Mouse (Mus musculus): Measurements from ENCODE around the gene Tmtc3. TPM values are rescaled to one million over a fixed set of nuclear protein-coding genes. Genes with fewer than 3 reads are reported as not detected.

Tmtc3 gene
- total RNA-seq (2018; cell fraction: chromatin; rRNA removed) = 10 to 100 TPM in 22 of 26 experiments, 1 to 10 TPM in 4; 5.9 to 41.8 (median 20.6) TPM
- 10 to 100 TPM in 7 of 26 experiments, 1 to 10 TPM in 19; 6.2 to 13.4 (median 9.3) TPM for total RNA-seq (2018; cell fraction: cytosol; rRNA removed)
- 10 to 100 TPM in 25 of 26 experiments, 1 to 10 TPM in 1; 9.3 to 38.0 (median 19.0) TPM for total RNA-seq (2018; cell fraction: nucleus; rRNA removed)
- polyA plus RNA-seq (2018) = 7.3 to 10.6 TPM (median 9.0 TPM) in 3 replicates

- WGBS (ENCODE audit: missing documents) = 1% methylated on average over 63 of the region's 63 CpGs
- peak within 1 kb of the TSS; percentile 51 for H3K27ac ChIP-seq
- H3K79me2 ChIP-seq (ENCODE audit: inconsistent target) = peaks cover 47% of the 10 kb centered on the region
- H3K36me3 ChIP-seq (ENCODE audit: inconsistent target) = no peaks in the 10 kb centered on the region
- peak within 1 kb of the TSS; percentile 97 for H3K4me3 ChIP-seq (ENCODE audit: inconsistent target)
These were observed at the start of gene Tmtc3, which contains the start of gene Cep290 for GRCm38 (mm10) chr10:100487097-100487978. TSS of gene Tmtc3 (minus strand) at chr10:100487350. TSS of gene Cep290 (plus strand) at chr10:100487558.

- H3K4me3 ChIP-seq (ENCODE audit: inconsistent target) = no peak overlapping the region
- no peak overlapping the region for H3K27ac ChIP-seq
- H3K36me3 ChIP-seq (ENCODE audit: inconsistent target) = no peaks in the 10 kb centered on the region
- WGBS (ENCODE audit: missing documents) = 96% methylated on average over 9 of the region's 9 CpGs
- no peaks in the 10 kb centered on the region for H3K79me2 ChIP-seq (ENCODE audit: inconsistent target)
These were observed 37.6 kb upstream of the Tmtc3 start for GRCm38 (mm10) chr10:100524499-100525390.

GRCm38 (mm10) chr10:100522330-100522729, 35.2 kb upstream of the Tmtc3 start:
- Histone ChIP-seq H3K27ac (no peak overlapping the region), H3K79me2 (ENCODE audit: inconsistent target) (no peaks in the 10 kb centered on the region), H3K36me3 (ENCODE audit: inconsistent target) (no peaks in the 10 kb centered on the region), H3K4me3 (ENCODE audit: inconsistent target) (no peak overlapping the region)
- WGBS (ENCODE audit: missing documents) = 97% methylated on average over 9 of the region's 9 CpGs

- Histone ChIP-seq H3K27ac (no peak overlapping the region), H3K36me3 (ENCODE audit: inconsistent target) (no peaks in the 10 kb centered on the region), H3K79me2 (ENCODE audit: inconsistent target) (no peaks in the 10 kb centered on the region), H3K4me3 (ENCODE audit: inconsistent target) (no peak overlapping the region)
- WGBS (ENCODE audit: missing documents) = 13% methylated on average over 4 of the region's 4 CpGs
These were observed 34.5 kb upstream of the Tmtc3 start for GRCm38 (mm10) chr10:100521617-100522016.

- 80% methylated on average over 1 of the region's 1 CpGs for WGBS (ENCODE audit: missing documents)
- Histone ChIP-seq H3K79me2 (ENCODE audit: inconsistent target) (no peaks in the 10 kb centered on the region), H3K36me3 (ENCODE audit: inconsistent target) (no peaks in the 10 kb centered on the region), H3K27ac (no peak overlapping the region), H3K4me3 (ENCODE audit: inconsistent target) (no peak overlapping the region)
These were observed 21.0 kb upstream of the Tmtc3 start for GRCm38 (mm10) chr10:100508170-100508569.

- no peak overlapping the region for H3K27ac ChIP-seq
- H3K4me3 ChIP-seq (ENCODE audit: inconsistent target) = no peak overlapping the region
- no peaks in the 10 kb centered on the region for H3K79me2 ChIP-seq (ENCODE audit: inconsistent target)
- H3K36me3 ChIP-seq (ENCODE audit: inconsistent target) = peaks cover 10% of the 10 kb centered on the region; the same call in 1 of the 2 replicates
- 93% methylated on average over 3 of the region's 3 CpGs for WGBS (ENCODE audit: missing documents)
These were observed 11.2 kb upstream of the Tmtc3 start for GRCm38 (mm10) chr10:100498309-100498708.

GRCm38 (mm10) chr10:100491916-100492315, 4.8 kb upstream of the Tmtc3 start:
- Histone ChIP-seq H3K27ac (no peak overlapping the region), H3K4me3 (ENCODE audit: inconsistent target) (no peak overlapping the region), H3K36me3 (ENCODE audit: inconsistent target) (no peaks in the 10 kb centered on the region), H3K79me2 (ENCODE audit: inconsistent target) (peaks cover 1% of the 10 kb centered on the region; the same call in 1 of the 2 replicates)
- WGBS (ENCODE audit: missing documents) = 88% methylated on average over 7 of the region's 7 CpGs

GRCm38 (mm10) chr10:100486701-100487096, 451 bp downstream of the Tmtc3 start:
- H3K27ac ChIP-seq = peak overlapping the region; percentile 51
- peak overlapping the region; percentile 97 for H3K4me3 ChIP-seq (ENCODE audit: inconsistent target)

GRCm38 (mm10) chr10:100479538-100479937, 7.6 kb downstream of the Tmtc3 start:
- Histone ChIP-seq H3K79me2 (ENCODE audit: inconsistent target) (peaks cover 49% of the 10 kb centered on the region), H3K36me3 (ENCODE audit: inconsistent target) (peaks cover 7% of the 10 kb centered on the region), H3K27ac (no peak overlapping the region), H3K4me3 (ENCODE audit: inconsistent target) (no peak overlapping the region)
- WGBS (ENCODE audit: missing documents) = 95% methylated on average over 3 of the region's 3 CpGs

More at GRCm38 (mm10) chr10:100486701-100487096, 451 bp downstream of the Tmtc3 start:
- no peaks in the 10 kb centered on the region for H3K36me3 ChIP-seq (ENCODE audit: inconsistent target)
- peaks cover 51% of the 10 kb centered on the region for H3K79me2 ChIP-seq (ENCODE audit: inconsistent target)
- WGBS (ENCODE audit: missing documents) = 1% methylated on average over 13 of the region's 13 CpGs

- H3K4me3 ChIP-seq (ENCODE audit: inconsistent target) = no peak overlapping the region
- 44% methylated on average over 2 of the region's 3 CpGs for WGBS (ENCODE audit: missing documents)
- peaks cover 30% of the 10 kb centered on the region for H3K36me3 ChIP-seq (ENCODE audit: inconsistent target)
- H3K79me2 ChIP-seq (ENCODE audit: inconsistent target) = peaks cover 7% of the 10 kb centered on the region; the same call in 1 of the 2 replicates
- H3K27ac ChIP-seq = no peak overlapping the region
These were observed 12.1 kb downstream of the Tmtc3 start for GRCm38 (mm10) chr10:100475040-100475439.

GRCm38 (mm10) chr10:100460515-100460914, 26.6 kb downstream of the Tmtc3 start:
- no peaks in the 10 kb centered on the region for H3K79me2 ChIP-seq (ENCODE audit: inconsistent target)
- peaks cover 32% of the 10 kb centered on the region for H3K36me3 ChIP-seq (ENCODE audit: inconsistent target)

GRCm38 (mm10) chr10:100449394-100449793, 37.8 kb downstream of the Tmtc3 start:
- peaks cover 31% of the 10 kb centered on the region for H3K36me3 ChIP-seq (ENCODE audit: inconsistent target)
- no peak overlapping the region for H3K27ac ChIP-seq
- no peak overlapping the region for H3K4me3 ChIP-seq (ENCODE audit: inconsistent target)
- no peaks in the 10 kb centered on the region for H3K79me2 ChIP-seq (ENCODE audit: inconsistent target)

More at GRCm38 (mm10) chr10:100460515-100460914, 26.6 kb downstream of the Tmtc3 start:
- Histone ChIP-seq H3K4me3 (ENCODE audit: inconsistent target) (no peak overlapping the region), H3K27ac (no peak overlapping the region)

- Histone ChIP-seq H3K4me3 (ENCODE audit: inconsistent target) (no peak overlapping the region), H3K79me2 (ENCODE audit: inconsistent target) (no peaks in the 10 kb centered on the region), H3K27ac (no peak overlapping the region), H3K36me3 (ENCODE audit: inconsistent target) (no peaks in the 10 kb centered on the region)
- WGBS (ENCODE audit: missing documents) = 92% methylated on average over 2 of the region's 2 CpGs
These were observed 59.6 kb downstream of the Tmtc3 start for GRCm38 (mm10) chr10:100427592-100427991.

GRCm38 (mm10) chr10:100415566-100415965, 71.6 kb downstream of the Tmtc3 start:
- H3K36me3 ChIP-seq (ENCODE audit: inconsistent target) = no peaks in the 10 kb centered on the region
- no peak overlapping the region for H3K27ac ChIP-seq
- WGBS (ENCODE audit: missing documents) = 90% methylated on average over 7 of the region's 7 CpGs
- H3K79me2 ChIP-seq (ENCODE audit: inconsistent target) = no peaks in the 10 kb centered on the region
- no peak overlapping the region for H3K4me3 ChIP-seq (ENCODE audit: inconsistent target)
